ENCODE assay signal across 15 mouse cellular contexts in the genomic region with DNA sequence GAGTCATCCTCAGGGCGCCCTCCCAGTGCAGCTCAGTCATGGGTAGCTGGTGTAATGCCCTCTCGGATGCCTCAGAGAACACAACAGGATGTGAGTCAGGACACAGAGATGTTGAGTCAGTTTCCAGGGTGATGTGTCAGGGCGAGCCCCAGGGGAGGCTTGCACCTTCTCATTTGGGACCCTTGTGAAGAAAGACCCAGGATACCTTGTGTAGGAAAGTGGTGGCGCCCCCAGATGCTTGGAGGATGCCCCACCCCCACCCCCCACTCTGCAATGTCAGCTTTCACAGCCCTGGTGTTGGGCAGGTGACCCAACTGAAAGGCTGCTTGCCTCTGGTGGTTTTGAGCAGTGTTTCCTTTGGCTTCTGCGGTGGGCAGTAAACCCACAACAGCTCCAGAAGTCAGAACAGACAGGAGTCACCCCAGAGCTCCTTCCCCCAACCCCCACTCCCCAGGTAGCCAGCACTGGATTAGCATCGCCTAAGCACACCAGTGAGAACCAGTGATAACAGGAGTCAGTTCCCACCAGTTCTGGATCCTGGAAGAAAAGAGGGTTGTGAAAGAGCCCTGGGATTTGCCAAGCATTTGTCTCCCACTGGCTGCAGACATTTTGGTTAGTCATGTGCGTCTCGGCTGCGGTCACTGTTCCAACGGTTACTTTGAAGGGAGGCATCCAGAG.
A peak's percentile ranks its signal among the peaks of the same experiment; 100 is the strongest.
DNase-seq lines count a peak whose midpoint lies in the region; ATAC-seq lines count a peak whose summit lies in the region.
"Had no signal": no experiment of that assay in that cellular context is flagged by ENCODE, and none has a peak within 500 bp of the region (broad histone marks: within the 10 kb centered on the region; RNA-seq: fewer than 3 reads in every experiment).

No protein-coding gene starts in this region.

- no peaks in the 10 kb centered on the region for H3K36me3 ChIP-seq in limb, embryonic 12.5 days
- no peaks in the 10 kb centered on the region for H3K36me3 ChIP-seq in midbrain, embryonic 15.5 days (replicated peaks)
- H3K36me3 ChIP-seq: embryonic facial prominence, embryonic 15.5 days; heart, embryonic 12.5 days had no signal

- DNase-seq in thymus, postnatal 14 days, result peak; percentile 19
- no peak for DNase-seq in thymus, postnatal 25 days
- peak; percentile 43 for DNase-seq in ZHBTc4 (ENCODE audit: low read depth, low spot score)
- DNase-seq in right cerebral cortex, adult 2 months (ENCODE audit: low spot score in 2 of 2), result no peak
- no peak for DNase-seq in cerebellum, adult 11-12 months
- DNase-seq: cerebellum, postnatal 14 days; lung, adult 18-20 months; thymus, adult 2 months had no signal

- H3K9me3 ChIP-seq in limb, embryonic 12.5 days, result peaks cover 8% of the 10 kb centered on the region
- H3K9me3 ChIP-seq in midbrain, embryonic 15.5 days, result no peaks in the 10 kb centered on the region; the same call in 1 of the 2 replicates

- no peak overlapping the region for H3K4me3 ChIP-seq in limb, embryonic 12.5 days (replicated peaks)
- no peak overlapping the region for H3K4me3 ChIP-seq in midbrain, embryonic 15.5 days
- H3K4me3 ChIP-seq: embryonic facial prominence, embryonic 15.5 days; heart, embryonic 12.5 days had no signal

- H3K4me2 ChIP-seq in limb, embryonic 12.5 days, result no peak overlapping the region
- no peak overlapping the region for H3K4me2 ChIP-seq in midbrain, embryonic 15.5 days
- H3K4me2 ChIP-seq: embryonic facial prominence, embryonic 15.5 days; heart, embryonic 12.5 days; hindbrain, embryonic 14.5 days had no signal

- H3K27ac ChIP-seq in limb, embryonic 12.5 days, result peak overlapping the region; percentile 20; the same call in 1 of the 2 replicates
- H3K27ac ChIP-seq in midbrain, embryonic 15.5 days, result no peak overlapping the region
- H3K27ac ChIP-seq: embryonic facial prominence, embryonic 15.5 days; hindbrain, embryonic 14.5 days; kidney, postnatal 0 days had no signal

- no peak for ATAC-seq in limb, embryonic 12.5 days (ENCODE audit: insufficient number of reproducible peaks, insufficient read depth, low FRiP score, low TSS enrichment, low read depth)
- ATAC-seq in cerebellum, adult (ENCODE audit: insufficient number of reproducible peaks, low FRiP score, low TSS enrichment), result no peak
- no peak for ATAC-seq in midbrain, embryonic 15.5 days (replicated peaks)

- H3K27me3 ChIP-seq in limb, embryonic 12.5 days, result no peaks in the 10 kb centered on the region
- H3K27me3 ChIP-seq in midbrain, embryonic 15.5 days (replicated peaks), result no peaks in the 10 kb centered on the region
- H3K27me3 ChIP-seq: embryonic facial prominence, embryonic 15.5 days had no signal

- peaks cover 38% of the 10 kb centered on the region for H3K4me1 ChIP-seq in limb, embryonic 12.5 days (replicated peaks)
- no peaks in the 10 kb centered on the region for H3K4me1 ChIP-seq in midbrain, embryonic 15.5 days

- H3K9ac ChIP-seq in limb, embryonic 12.5 days (replicated peaks), result no peak overlapping the region
- no peak overlapping the region for H3K9ac ChIP-seq in midbrain, embryonic 15.5 days
- H3K9ac ChIP-seq: embryonic facial prominence, embryonic 15.5 days; heart, embryonic 12.5 days; hindbrain, embryonic 14.5 days had no signal

- 63% methylated on average over 10 of the region's 10 CpGs for WGBS in limb, embryonic 12.5 days
- 60% methylated on average over 10 of the region's 10 CpGs for WGBS in midbrain, embryonic 15.5 days

Comparison
In these comparisons a context has a peak if more than half of its experiments do, and no peak if none do; other contexts are left out.
1. DNase-seq: peak in thymus, postnatal 14 days (single experiment) and ZHBTc4 (single experiment); none in thymus, postnatal 25 days (single experiment), right cerebral cortex, adult 2 months (0 of 2) and cerebellum, adult 11-12 months (single experiment).